Mouse (Mus musculus): ENCODE results near the gene Tnpo3.

DNA sequence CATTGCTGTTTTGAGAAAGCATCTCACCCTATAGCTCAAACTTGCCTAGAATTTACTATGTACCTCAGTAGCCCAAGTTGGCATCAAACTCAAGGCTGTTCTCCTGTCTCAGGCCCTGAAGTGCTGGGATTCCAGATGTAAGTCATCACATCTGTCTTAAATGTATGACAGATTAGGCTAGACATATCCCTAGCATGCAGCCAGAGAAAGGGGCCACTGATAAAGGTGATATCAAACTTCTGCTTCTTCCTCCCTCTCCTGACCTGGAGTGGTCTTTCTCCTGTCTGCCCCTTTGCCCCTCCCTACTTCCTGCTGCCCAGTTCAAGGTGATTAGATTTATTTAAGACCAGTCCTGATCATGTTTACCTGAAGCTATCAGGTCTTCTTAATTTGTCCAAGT, 43.6 kb upstream of the Tnpo3 start:
- no peak for TF ChIP-seq EP300 (IDR thresholded peaks at IDR 0.05)
- no peak for TF ChIP-seq CTCF (IDR thresholded peaks at IDR 0.05)
